Comparison of ENCODE assay signal across 7 mouse cellular contexts in the genomic region with DNA sequence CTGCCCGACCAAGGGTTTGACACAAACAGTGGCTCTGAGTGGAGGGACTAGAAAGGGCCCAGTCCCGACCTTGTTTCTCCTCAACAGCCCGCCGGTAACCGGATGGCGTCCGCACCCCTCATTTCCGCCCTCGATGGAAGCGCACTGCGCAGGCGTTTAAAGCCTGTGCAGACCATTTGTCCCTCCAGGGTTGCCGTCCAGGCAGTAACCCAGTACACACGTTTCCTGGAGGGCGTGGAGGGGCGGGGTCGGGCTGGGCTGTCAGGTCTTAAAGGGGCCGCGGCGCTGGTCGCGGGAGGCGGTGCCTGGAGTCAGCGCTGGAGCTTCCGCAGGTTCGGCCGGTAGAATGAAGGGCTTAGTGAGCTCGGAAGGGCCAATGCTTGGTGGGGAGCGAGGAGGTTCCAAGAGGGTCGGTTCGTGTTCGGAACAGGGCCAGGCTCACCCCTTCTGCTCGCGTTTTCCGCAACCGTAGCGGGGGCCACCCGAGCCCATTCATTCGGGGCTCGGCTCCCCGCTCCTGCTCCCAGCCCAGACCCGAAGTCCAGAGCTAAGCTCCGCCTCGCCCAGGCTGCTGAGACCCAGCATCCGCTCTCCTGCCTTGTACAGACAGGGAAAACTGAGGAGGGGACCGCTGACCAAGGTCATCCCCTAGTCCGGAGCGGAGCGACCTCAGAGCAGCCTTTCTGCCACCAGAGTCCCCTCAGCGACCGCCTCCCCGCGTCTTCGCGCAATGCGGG. TPM values are rescaled to one million over a fixed set of nuclear protein-coding genes. Genes with fewer than 3 reads are reported as not detected.
A peak's percentile ranks its signal among the peaks of the same experiment; 100 is the strongest.
DNase-seq lines count a peak whose midpoint lies in the region; ATAC-seq and TF ChIP-seq lines count a peak whose summit lies in the region.

Gene Gale (plus strand): TSS at position 271 of the 737 bp plus-strand sequence.

- DNase-seq in adrenal gland, postnatal 14 days = peak; percentile 98
- peak; percentile 98 for DNase-seq in embryonic facial prominence, embryonic 10.5 days (ENCODE audit: low spot score)
- peak; percentile 68 for DNase-seq in gonadal fat pad, adult 2 months (ENCODE audit: low read depth)
- DNase-seq in limb, embryonic 11.5 days (ENCODE audit: low spot score) = peak; percentile 94
- DNase-seq in midbrain, embryonic 14.5 days = peak; percentile 98
- peak; percentile 88 to 91 for DNase-seq in spleen, adult 18-20 months

- peaks cover 29% of the 10 kb centered on the region for H3K4me1 ChIP-seq in embryonic facial prominence, embryonic 10.5 days
- 0 out of 2 replicates have a peak, but pooled peaks cover 4% of the 10 kb centered on the region for H3K4me1 ChIP-seq in intestine, postnatal 0 days (replicated peaks; ENCODE audit: control insufficient read depth, insufficient read depth, low read length)
- H3K4me1 ChIP-seq in limb, embryonic 11.5 days (ENCODE audit: control insufficient read depth, insufficient read depth, low read length) = peaks cover 9% of the 10 kb centered on the region
- peaks cover 6% of the 10 kb centered on the region for H3K4me1 ChIP-seq in midbrain, embryonic 14.5 days (ENCODE audit: control insufficient read depth, insufficient read depth, low read length)

- no peak for TF ChIP-seq CTCF in intestine, postnatal 0 days (IDR thresholded peaks at IDR 0.05; ENCODE audit: low read depth)

- H3K9me3 ChIP-seq in embryonic facial prominence, embryonic 10.5 days = no peaks in the 10 kb centered on the region
- H3K9me3 ChIP-seq in intestine, postnatal 0 days (ENCODE audit: control insufficient read depth) = no peaks in the 10 kb centered on the region
- H3K9me3 ChIP-seq in limb, embryonic 11.5 days (ENCODE audit: control insufficient read depth, low read length) = no peaks in the 10 kb centered on the region
- no peaks in the 10 kb centered on the region for H3K9me3 ChIP-seq in midbrain, embryonic 14.5 days (ENCODE audit: control insufficient read depth, low read length)

- WGBS in embryonic facial prominence, embryonic 10.5 days = under 1% methylated on average over 56 of the region's 56 CpGs
- WGBS in intestine, postnatal 0 days = 0% methylated on average over 56 of the region's 56 CpGs
- under 1% methylated on average over 56 of the region's 56 CpGs for WGBS in limb, embryonic 11.5 days
- WGBS in midbrain, embryonic 14.5 days = under 1% methylated on average over 56 of the region's 56 CpGs

- peak within 1 kb of the TSS; percentile 83 for H3K4me3 ChIP-seq in embryonic facial prominence, embryonic 10.5 days
- peak within 1 kb of the TSS; percentile 70 for H3K4me3 ChIP-seq in intestine, postnatal 0 days (ENCODE audit: low read depth, low read length)
- peak within 1 kb of the TSS; percentile 47 for H3K4me3 ChIP-seq in limb, embryonic 11.5 days (ENCODE audit: low read depth, low read length)
- peak within 1 kb of the TSS; percentile 70 for H3K4me3 ChIP-seq in midbrain, embryonic 14.5 days (replicated peaks; ENCODE audit: low read depth, low read length)

- peak; percentile 79 for ATAC-seq in intestine, postnatal 0 days
- ATAC-seq in limb, embryonic 11.5 days (ENCODE audit: insufficient number of reproducible peaks, low FRiP score, low TSS enrichment, low read depth) = peak; percentile 85
- peak; percentile 93 for ATAC-seq in midbrain, embryonic 14.5 days (ENCODE audit: low FRiP score, low TSS enrichment)

- H3K27ac ChIP-seq in embryonic facial prominence, embryonic 10.5 days (replicated peaks) = peak within 1 kb of the TSS; percentile 93
- peak within 1 kb of the TSS; percentile 89 for H3K27ac ChIP-seq in intestine, postnatal 0 days (ENCODE audit: low read depth, low read length)
- H3K27ac ChIP-seq in limb, embryonic 11.5 days (replicated peaks; ENCODE audit: low read depth, low read length) = 0 out of 2 replicates have a peak within 1 kb of the TSS, but pooled peaks have one; percentile 24
- H3K27ac ChIP-seq in midbrain, embryonic 14.5 days (replicated peaks; ENCODE audit: low read depth, low read length) = peak within 1 kb of the TSS; percentile 91

- peak within 1 kb of the TSS; percentile 78 for H3K9ac ChIP-seq in intestine, postnatal 0 days (ENCODE audit: low read depth, low read length)
- peak within 1 kb of the TSS; percentile 71 for H3K9ac ChIP-seq in limb, embryonic 11.5 days (ENCODE audit: low read length)
- peak within 1 kb of the TSS; percentile 80 for H3K9ac ChIP-seq in midbrain, embryonic 14.5 days (replicated peaks; ENCODE audit: low read length)

- H3K4me2 ChIP-seq in intestine, postnatal 0 days (replicated peaks; ENCODE audit: low read depth) = peak within 1 kb of the TSS; percentile 97
- H3K4me2 ChIP-seq in limb, embryonic 11.5 days (ENCODE audit: low read depth, severe bottlenecking) = peak within 1 kb of the TSS; percentile 94
- H3K4me2 ChIP-seq in midbrain, embryonic 14.5 days (ENCODE audit: low read length) = peak within 1 kb of the TSS; percentile 98

- peaks cover 67% of the 10 kb centered on the region for H3K36me3 ChIP-seq in embryonic facial prominence, embryonic 10.5 days (replicated peaks)
- peaks cover 56% of the 10 kb centered on the region for H3K36me3 ChIP-seq in intestine, postnatal 0 days (ENCODE audit: control insufficient read depth, insufficient read depth)
- peaks cover 13% of the 10 kb centered on the region for H3K36me3 ChIP-seq in limb, embryonic 11.5 days (ENCODE audit: control insufficient read depth, insufficient read depth, low read length)
- H3K36me3 ChIP-seq in midbrain, embryonic 14.5 days (ENCODE audit: control insufficient read depth, insufficient read depth, low read length) = peaks cover 57% of the 10 kb centered on the region

- H3K27me3 ChIP-seq in embryonic facial prominence, embryonic 10.5 days (replicated peaks; ENCODE audit: low read depth, poor library complexity, severe bottlenecking) = 0 out of 2 replicates have a peak, but pooled peaks cover 6% of the 10 kb centered on the region
- no peaks in the 10 kb centered on the region for H3K27me3 ChIP-seq in intestine, postnatal 0 days (replicated peaks; ENCODE audit: control insufficient read depth, insufficient read depth, low read length)
- no peaks in the 10 kb centered on the region for H3K27me3 ChIP-seq in limb, embryonic 11.5 days (ENCODE audit: control insufficient read depth, insufficient read depth, low read length)
- no peaks in the 10 kb centered on the region for H3K27me3 ChIP-seq in midbrain, embryonic 14.5 days (ENCODE audit: control insufficient read depth, insufficient read depth, low read length)

RNA-seq across cellular contexts. Expression of gene Gale, which starts in this region (rescaled TPM):
- 16.4 and 16.6 TPM in 2 replicates for total RNA-seq in adrenal gland, postnatal 14 days (2021)
- 39.7 and 40.2 TPM in 2 replicates for polyA plus RNA-seq in embryonic facial prominence, embryonic 10.5 days (2016; fragmentation: Nextera tagmentation; extraction: Ambion mirVana)
- polyA plus RNA-seq in gonadal fat pad, adult 2 months (2012; rRNA removed) = 44.7 and 68.5 TPM in 2 replicates
- polyA plus RNA-seq in intestine, postnatal 0 days (2015; fragmentation: Nextera tagmentation; extraction: Ambion mirVana) = 99.5 and 131 TPM in 2 replicates
- polyA plus RNA-seq in limb, embryonic 11.5 days (2014; fragmentation: Nextera tagmentation; extraction: Ambion mirVana) = 28.7 and 28.8 TPM in 2 replicates
- 31.8 and 42.5 TPM in 2 replicates for polyA plus RNA-seq in midbrain, embryonic 14.5 days (2014; fragmentation: Nextera tagmentation; extraction: Ambion mirVana)

Comparison
In these comparisons a context has a peak if more than half of its experiments do, and no peak if none do; other contexts are left out.
1. Peak in every context shown above with its lines: DNase-seq, ATAC-seq, H3K4me3 ChIP-seq and H3K27ac ChIP-seq.
2. H3K27ac ChIP-seq: peak in every context shown above with its lines; median percentile 93 in embryonic facial prominence, embryonic 10.5 days; 91 in midbrain, embryonic 14.5 days; 89 in intestine, postnatal 0 days; 24 in limb, embryonic 11.5 days.